Mouse (Mus musculus) central nervous system, embryonic 11.5 days (tissue): ENCODE results near the gene Tmem156. TPM values are rescaled to one million over a fixed set of nuclear protein-coding genes. Genes with fewer than 3 reads are reported as not detected.

ENCODE experiments used
- polyA plus RNA-seq: library from polyadenylated mRNA; depleted of rRNA; stranded (reverse); fragments of >200 nt; gene quantifications from 2 replicates; pipeline ENCODE4 v1.2.3, GENCODE M21; 2012; rRNA removed

The Tmem156 gene
- polyA plus RNA-seq = 0.13 and 0.17 TPM in 2 replicates

GRCm38 (mm10) chr5:65091921-65092320 lies at the start of gene Tmem156:
Tmem156 (minus strand) TSS chr5:65092132.

GRCm38 (mm10) chr5:65106876-65107772 lies 15.2 kb upstream of the Tmem156 start, which contains the start of gene Klhl5:
Klhl5 (plus strand) TSS chr5:65107539.

Other genes with a start within 250 kb of the Tmem156 start
- 0.48 and 0.70 TPM in 2 replicates for gene Tlr1, start 158.6 kb downstream of the Tmem156 start, polyA plus RNA-seq
- gene Tlr6, start 132.0 kb downstream of the Tmem156 start, polyA plus RNA-seq = 0.38 and 0.43 TPM in 2 replicates
- 20.0 and 22.5 TPM in 2 replicates for gene Fam114a1, start 122.1 kb downstream of the Tmem156 start, polyA plus RNA-seq
- gene Klhl5, start 15.4 kb upstream of the Tmem156 start, polyA plus RNA-seq = 22.4 and 31.8 TPM in 2 replicates
- gene Wdr19, start 107.6 kb upstream of the Tmem156 start, polyA plus RNA-seq = 8.5 and 13.6 TPM in 2 replicates
- 41.6 and 55.9 TPM in 2 replicates for gene Rfc1, start 243.5 kb upstream of the Tmem156 start, polyA plus RNA-seq